Mouse (Mus musculus) heart, embryonic 15.5 days (tissue): Measurements from ENCODE around the gene Snx32. TPM values are rescaled to one million over a fixed set of nuclear protein-coding genes. Genes with fewer than 3 reads are reported as not detected.

Experiments used
- ATAC-seq: fragments of 200-750 bp; cut with Nextera tagmentation; replicated peaks from 2 replicates; pipeline ENCODE4 v1.8.0; 2017; ENCODE audit warnings: low read depth, moderate TSS enrichment; ENCODE audit not compliant: insufficient number of reproducible peaks, insufficient read depth, low FRiP score
- H3K27ac ChIP-seq: fragments of 300-500 bp; sonication (generic); 2 replicates; pipeline ENCODE4 v1.5.1; 2015; ENCODE audit warnings: mild to moderate bottlenecking, inconsistent platforms
- H3K27me3 ChIP-seq: fragments of 300-500 bp; sonication (generic); 2 replicates; pipeline ENCODE4 v1.6.1; 2015; ENCODE audit warnings: inconsistent platforms
- H3K36me3 ChIP-seq: fragments of 300-500 bp; sonication (generic); 2 replicates; pipeline ENCODE4 v1.6.1; 2015; ENCODE audit warnings: mild to moderate bottlenecking, inconsistent platforms
- H3K4me1 ChIP-seq: fragments of 300-500 bp; sonication (generic); replicated peaks from 2 replicates; pipeline ENCODE4 v1.6.1; 2015; ENCODE audit warnings: inconsistent platforms
- H3K4me2 ChIP-seq: fragments of 300-500 bp; sonication (generic); 2 replicates; pipeline ENCODE4 v1.6.1; 2015; ENCODE audit warnings: inconsistent platforms, mild to moderate bottlenecking, moderate library complexity
- H3K4me3 ChIP-seq: fragments of 300-500 bp; sonication (generic); 2 replicates; pipeline ENCODE4 v1.5.1; 2015; ENCODE audit warnings: mild to moderate bottlenecking, inconsistent platforms
- H3K9ac ChIP-seq: fragments of 300-500 bp; sonication (generic); 2 replicates; pipeline ENCODE4 v1.6.1; 2015; ENCODE audit warnings: mild to moderate bottlenecking, inconsistent platforms
- H3K9me3 ChIP-seq: fragments of 300-500 bp; sonication (generic); replicated peaks from 2 replicates; pipeline ENCODE4 v1.6.1; 2016; ENCODE audit warnings: inconsistent platforms
- whole genome bisulfite sequencing: fragments of 180-500 bp; shearing (Covaris S2); methylation state at CpG from one replicate; pipeline ENCODE4 v1.1.7; 2015; ENCODE audit warnings: mixed read lengths; 5-methylcytosine and 5-hydroxymethylcytosine counted together
- polyA plus RNA-seq: library from polyadenylated mRNA; unstranded; fragments of >200 nt; fragmentation: Nextera tagmentation; extraction: Ambion mirVana; gene quantifications from 2 replicates; pipeline ENCODE4 v1.2.1, GENCODE M21; 2015

Snx32 gene
- polyA plus RNA-seq = 15.8 and 17.6 TPM in 2 replicates

- 2% methylated on average over 47 of the region's 47 CpGs for WGBS
- ATAC-seq = peak; percentile 100
- no peaks in the 10 kb centered on the region for H3K9me3 ChIP-seq
Measured at GRCm38 (mm10) chr19:5510031-5511026, at the start of gene Snx32. TSS of gene Snx32 (minus strand) at chr19:5510538.

DNA sequence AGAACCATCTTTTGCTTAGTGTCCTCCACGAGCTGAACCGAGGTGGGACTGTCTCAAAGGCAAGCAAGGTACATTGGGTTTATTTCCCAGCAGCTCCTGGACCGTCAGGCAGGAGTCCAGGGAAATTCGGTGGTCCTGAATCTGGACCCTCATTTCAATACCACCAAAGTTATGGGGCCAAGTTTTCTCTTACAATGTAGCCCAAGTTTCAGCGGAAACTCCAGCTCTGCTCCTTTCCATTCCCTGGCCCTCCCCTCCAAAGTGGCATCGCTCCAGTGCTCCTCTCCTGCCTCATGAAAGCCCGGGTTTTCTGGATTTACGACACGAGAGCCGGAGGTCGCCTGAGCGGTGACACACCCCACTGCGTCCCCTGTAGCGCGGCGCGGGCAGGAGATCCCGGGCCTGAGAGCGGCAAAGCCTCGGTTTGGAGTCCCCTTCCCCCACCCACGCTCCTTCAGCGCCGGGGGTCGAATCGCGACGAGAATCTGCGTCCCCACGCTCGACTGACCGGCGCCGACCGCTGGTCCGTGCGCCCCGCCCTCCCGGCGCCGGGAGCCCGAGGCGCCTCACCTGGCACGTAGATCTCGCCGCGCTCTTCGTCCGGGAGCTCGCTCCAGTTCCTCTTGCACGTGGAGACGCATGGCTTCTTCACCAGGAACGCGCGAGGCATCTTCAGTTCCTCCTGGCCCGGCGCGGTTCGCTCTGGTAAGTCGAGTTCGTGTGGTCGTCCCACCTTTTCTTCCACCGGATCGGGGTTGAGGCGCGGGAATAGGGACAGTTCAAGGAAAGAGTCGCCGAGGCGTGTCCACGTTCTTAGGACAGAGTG is 49.5 kb upstream of the Snx32 start:
- H3K4me3 ChIP-seq = peak overlapping the region; percentile 41
- peak overlapping the region; percentile 65 for H3K4me2 ChIP-seq
- no peaks in the 10 kb centered on the region for H3K36me3 ChIP-seq
- H3K4me1 ChIP-seq = peaks cover 18% of the 10 kb centered on the region
- H3K27ac ChIP-seq = no peak overlapping the region
- H3K9me3 ChIP-seq = no peaks in the 10 kb centered on the region
- H3K9ac ChIP-seq = 0 out of 2 replicates have a peak overlapping the region, but pooled peaks have one; percentile 11
- WGBS = under 1% methylated on average over 69 of the region's 69 CpGs
- ATAC-seq = no peak
- peaks cover 96% of the 10 kb centered on the region for H3K27me3 ChIP-seq

More at GRCm38 (mm10) chr19:5510031-5511026, at the start of gene Snx32:
- Histone ChIP-seq H3K36me3 (no peaks in the 10 kb centered on the region), H3K4me2 (peak within 1 kb of the TSS; percentile 87), H3K4me3 (peak within 1 kb of the TSS; percentile 67), H3K27ac (peak within 1 kb of the TSS; percentile 71), H3K27me3 (no peaks in the 10 kb centered on the region), H3K4me1 (peaks cover 29% of the 10 kb centered on the region), H3K9ac (peak within 1 kb of the TSS; percentile 76)

GRCm38 (mm10) chr19:5559229-5559628 is 48.9 kb upstream of the Snx32 start:
- ATAC-seq = no peak
- Histone ChIP-seq H3K9me3 (no peaks in the 10 kb centered on the region), H3K36me3 (no peaks in the 10 kb centered on the region), H3K4me3 (peak overlapping the region; percentile 41), H3K4me1 (peaks cover 18% of the 10 kb centered on the region), H3K27ac (no peak overlapping the region), H3K4me2 (peak overlapping the region; percentile 65; the same call in 1 of the 2 replicates), H3K9ac (no peak overlapping the region), H3K27me3 (peaks cover 98% of the 10 kb centered on the region)
- WGBS = 22% methylated on average over 8 of the region's 8 CpGs

- ATAC-seq = no peak
- Histone ChIP-seq H3K4me2 (no peak overlapping the region), H3K9me3 (no peaks in the 10 kb centered on the region), H3K4me3 (0 out of 2 replicates have a peak overlapping the region, but pooled peaks have one; percentile 41), H3K36me3 (no peaks in the 10 kb centered on the region), H3K27me3 (peaks cover 96% of the 10 kb centered on the region), H3K27ac (no peak overlapping the region), H3K9ac (no peak overlapping the region), H3K4me1 (peaks cover 18% of the 10 kb centered on the region)
- 67% methylated on average over 8 of the region's 8 CpGs for WGBS
Measured at GRCm38 (mm10) chr19:5558770-5559169, 48.4 kb upstream of the Snx32 start.

DNA sequence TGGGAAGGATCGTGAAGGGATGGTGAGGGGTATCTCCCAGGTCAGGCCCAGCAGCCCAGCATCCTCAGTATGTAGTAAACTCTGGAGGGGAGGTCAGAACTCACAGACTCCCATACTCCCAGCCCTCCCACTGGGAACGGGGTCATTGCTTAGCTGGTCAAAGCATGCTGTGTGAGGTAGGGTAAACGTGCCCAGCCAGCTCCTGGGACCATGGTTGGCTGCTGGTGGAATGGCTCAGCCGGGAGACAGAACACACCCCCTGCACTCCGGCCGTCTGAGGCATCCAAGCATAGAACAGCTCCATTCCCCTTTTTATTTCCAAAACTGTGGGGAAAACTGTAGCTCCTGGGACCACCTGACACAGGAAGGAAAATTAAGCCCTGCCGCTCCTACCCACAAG is 47.8 kb upstream of the Snx32 start:
- no peak overlapping the region for H3K4me2 ChIP-seq
- no peak overlapping the region for H3K27ac ChIP-seq
- no peak for ATAC-seq
- 50% methylated on average over 7 of the region's 7 CpGs for WGBS
- peaks cover 90% of the 10 kb centered on the region for H3K27me3 ChIP-seq
- H3K9ac ChIP-seq = no peak overlapping the region
- peaks cover 18% of the 10 kb centered on the region for H3K4me1 ChIP-seq
- H3K9me3 ChIP-seq = no peaks in the 10 kb centered on the region
- no peaks in the 10 kb centered on the region for H3K36me3 ChIP-seq
- H3K4me3 ChIP-seq = no peak overlapping the region

DNA sequence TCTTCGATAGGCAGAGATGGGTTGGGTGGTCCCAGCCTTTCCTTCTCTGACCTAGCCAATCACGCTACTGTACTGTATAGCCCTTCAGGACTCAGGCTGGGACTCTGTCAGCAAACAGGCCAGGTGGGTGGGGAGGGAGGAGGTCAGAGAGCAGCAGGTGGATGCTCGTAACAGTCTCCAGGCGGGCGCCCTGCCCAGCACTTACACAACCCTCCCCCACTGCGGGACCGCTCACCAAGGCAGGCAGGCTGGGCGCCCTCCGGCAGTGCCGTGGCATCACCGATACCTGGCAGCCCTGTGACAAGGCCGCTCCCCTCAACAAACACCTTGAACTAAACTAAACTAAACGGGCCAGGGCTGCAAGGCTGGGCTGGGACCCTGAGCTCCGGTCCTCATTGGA is 43.9 kb upstream of the Snx32 start:
- H3K9ac ChIP-seq = no peak overlapping the region
- H3K27me3 ChIP-seq = peaks cover 61% of the 10 kb centered on the region
- WGBS = 77% methylated on average over 14 of the region's 14 CpGs
- no peak overlapping the region for H3K4me2 ChIP-seq
- no peaks in the 10 kb centered on the region; the same call in 1 of the 2 replicates for H3K4me1 ChIP-seq
- H3K9me3 ChIP-seq = no peaks in the 10 kb centered on the region
- H3K27ac ChIP-seq = no peak overlapping the region
- no peak overlapping the region for H3K4me3 ChIP-seq
- ATAC-seq = no peak
- no peaks in the 10 kb centered on the region for H3K36me3 ChIP-seq

- Histone ChIP-seq H3K27ac (no peak overlapping the region), H3K4me1 (no peaks in the 10 kb centered on the region), H3K9me3 (no peaks in the 10 kb centered on the region), H3K4me2 (no peak overlapping the region), H3K27me3 (peaks cover 59% of the 10 kb centered on the region), H3K4me3 (no peak overlapping the region), H3K36me3 (no peaks in the 10 kb centered on the region), H3K9ac (no peak overlapping the region)
- 56% methylated on average over 8 of the region's 8 CpGs for WGBS
- no peak for ATAC-seq
Measured at GRCm38 (mm10) chr19:5553802-5554201, 43.5 kb upstream of the Snx32 start.

DNA sequence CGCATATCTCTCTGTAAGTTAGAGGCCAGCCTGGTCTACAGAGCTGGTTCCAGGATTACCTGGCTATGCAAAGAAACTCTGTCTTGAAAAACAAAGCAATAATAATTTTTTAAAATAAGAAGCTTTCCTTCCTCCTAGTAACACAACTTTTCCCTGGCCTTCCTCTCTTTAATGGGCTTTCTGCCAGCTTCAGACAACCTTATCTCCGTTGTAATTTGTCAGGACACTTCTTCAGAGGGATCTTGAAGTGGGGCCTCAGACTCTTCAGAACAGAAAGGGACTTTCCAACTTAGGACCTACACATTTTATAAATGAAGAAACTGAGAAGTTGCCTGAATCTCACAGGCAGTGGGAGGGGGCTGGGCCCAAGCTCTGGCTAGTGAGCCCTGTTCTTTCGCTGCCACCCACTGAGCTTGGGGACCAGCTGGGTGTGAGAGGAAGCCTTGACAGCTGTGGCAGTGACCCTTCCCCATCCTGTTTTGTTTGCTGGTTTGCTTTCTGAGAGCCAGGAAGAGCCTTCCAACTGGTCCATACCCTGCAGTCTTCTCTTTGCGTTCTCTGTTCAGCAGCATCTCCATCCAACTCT is 37.2 kb upstream of the Snx32 start:
- Histone ChIP-seq H3K4me3 (no peak overlapping the region), H3K27me3 (0 out of 2 replicates have a peak, but pooled peaks cover 13% of the 10 kb centered on the region), H3K36me3 (no peaks in the 10 kb centered on the region), H3K27ac (no peak overlapping the region; the same call in 1 of the 2 replicates), H3K9ac (no peak overlapping the region), H3K4me2 (no peak overlapping the region), H3K9me3 (no peaks in the 10 kb centered on the region), H3K4me1 (no peaks in the 10 kb centered on the region)
- no peak for ATAC-seq
- WGBS = 50% methylated on average over 4 of the region's 4 CpGs

GRCm38 (mm10) chr19:5544031-5544430 is 33.7 kb upstream of the Snx32 start:
- Histone ChIP-seq H3K4me2 (no peak overlapping the region), H3K9ac (no peak overlapping the region), H3K4me1 (no peaks in the 10 kb centered on the region; the same call in 1 of the 2 replicates), H3K4me3 (no peak overlapping the region), H3K27ac (no peak overlapping the region), H3K27me3 (peaks cover 6% of the 10 kb centered on the region; the same call in 1 of the 2 replicates), H3K36me3 (no peaks in the 10 kb centered on the region), H3K9me3 (no peaks in the 10 kb centered on the region)
- ATAC-seq = no peak
- WGBS = 51% methylated on average over 11 of the region's 11 CpGs

DNA sequence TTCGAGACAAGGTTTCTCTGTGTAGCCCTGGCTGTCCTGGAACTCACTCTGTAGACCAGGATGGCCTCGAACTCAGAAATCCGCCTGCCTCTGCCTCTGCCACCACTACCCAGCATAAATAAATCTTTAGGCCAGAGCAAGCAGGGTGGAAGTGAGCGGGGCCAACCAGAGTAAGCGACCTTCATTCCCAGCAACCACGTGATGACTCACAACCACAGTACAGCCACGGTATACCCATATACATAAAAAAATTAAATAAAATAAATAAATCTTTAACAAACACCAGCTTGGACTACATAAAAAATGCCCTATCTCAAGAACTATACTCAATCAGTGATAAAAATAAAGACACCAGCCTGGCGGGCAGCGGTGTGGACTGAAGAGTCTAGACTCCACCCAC is 33.0 kb upstream of the Snx32 start:
- Histone ChIP-seq H3K27me3 (peaks cover 6% of the 10 kb centered on the region; the same call in 1 of the 2 replicates), H3K9me3 (no peaks in the 10 kb centered on the region), H3K9ac (no peak overlapping the region), H3K27ac (no peak overlapping the region), H3K4me2 (no peak overlapping the region), H3K36me3 (no peaks in the 10 kb centered on the region), H3K4me1 (no peaks in the 10 kb centered on the region; the same call in 1 of the 2 replicates), H3K4me3 (no peak overlapping the region)
- WGBS = 82% methylated on average over 9 of the region's 9 CpGs
- ATAC-seq = no peak
